Mouse (Mus musculus) cerebellum, adult 2 months (tissue): Measurements from ENCODE around the gene Gm21992.

ENCODE experiments used
- CTCF ChIP-seq: fragments of 200-500 bp; IDR thresholded peaks from 2 replicates; pipeline ENCODE4 v1.5.1; 2011; ENCODE audit warnings: low read depth, mild to moderate bottlenecking, control low read depth, low read length, moderate library complexity, borderline replicate concordance; ENCODE audit not compliant: insufficient read depth
- POLR2A ChIP-seq: fragments of 200-500 bp; IDR thresholded peaks from 2 replicates; pipeline ENCODE4 v1.6.1; 2011; ENCODE audit warnings: low read length, control low read depth, borderline replicate concordance; ENCODE audit not compliant: insufficient read depth

DNA sequence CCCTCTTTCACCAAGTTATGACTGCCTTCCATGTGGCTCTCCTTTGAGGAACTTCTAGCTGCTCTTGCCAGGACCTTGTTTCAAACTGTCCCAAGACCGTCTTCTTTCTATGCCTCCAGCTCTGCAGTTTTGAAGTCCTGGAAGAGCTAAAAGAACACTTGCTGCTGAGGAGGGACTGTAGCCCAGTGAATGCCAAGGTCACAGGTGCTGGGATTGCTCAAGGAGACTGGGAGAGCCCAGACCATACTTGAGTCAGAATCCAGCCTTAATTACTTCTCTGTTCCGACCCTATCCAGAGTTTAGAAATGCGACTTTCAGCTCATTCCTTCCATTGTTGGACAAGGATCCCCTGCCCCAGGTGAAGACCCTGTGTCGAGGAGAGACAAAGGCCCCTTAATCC is 44.5 kb upstream of the Gm21992 start:
- no peak for TF ChIP-seq CTCF
- TF ChIP-seq POLR2A: no peak
